Mouse (Mus musculus): ENCODE data around the gene Limd1. TPM values are rescaled to one million over a fixed set of nuclear protein-coding genes. Genes with fewer than 3 reads are reported as not detected.

Gene Limd1
- polyA plus RNA-seq, 1 experiment from 2014 or later, result 48.8 TPM

DNA sequence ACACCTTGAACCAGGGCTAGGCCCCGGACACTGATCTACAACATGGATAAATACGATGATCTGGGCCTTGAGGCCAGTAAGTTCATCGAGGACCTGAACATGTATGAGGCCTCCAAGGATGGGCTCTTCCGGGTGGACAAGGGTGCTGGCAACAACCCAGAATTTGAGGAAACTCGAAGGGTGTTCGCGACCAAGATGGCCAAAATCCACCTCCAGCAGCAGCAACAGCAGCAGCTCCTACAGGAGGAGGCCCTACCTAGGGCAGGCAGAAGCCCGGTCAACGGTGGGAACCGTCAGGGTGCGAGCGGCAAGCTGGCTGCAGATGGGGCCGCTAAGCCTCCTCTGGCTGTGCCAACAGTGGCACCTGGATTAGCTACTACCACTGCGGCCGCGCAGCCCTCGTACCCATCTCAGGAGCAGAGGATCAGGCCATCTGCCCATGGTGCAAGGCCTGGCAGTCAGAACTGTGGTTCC lies 727 bp downstream of the Limd1 start:
- WGBS, result 10% methylated on average over 17 of the region's 17 CpGs
- H3K4me2 ChIP-seq (ENCODE audit: low read depth, low read length), result peak overlapping the region; percentile 92
- H3K36me3 ChIP-seq (ENCODE audit: control insufficient read depth, insufficient read depth, low read length), result no peaks in the 10 kb centered on the region
- H3K9me3 ChIP-seq (replicated peaks; ENCODE audit: control insufficient read depth, low read length), result no peaks in the 10 kb centered on the region
- peak overlapping the region; percentile 91 for H3K27ac ChIP-seq (ENCODE audit: low read length)
- H3K4me1 ChIP-seq (ENCODE audit: control insufficient read depth, insufficient read depth, low read length), result peaks cover 43% of the 10 kb centered on the region
- H3K9ac ChIP-seq (ENCODE audit: low read length), result peak overlapping the region; percentile 87
- H3K27me3 ChIP-seq (ENCODE audit: control insufficient read depth, insufficient read depth, low read length), result no peaks in the 10 kb centered on the region
- peak overlapping the region; percentile 80 for H3K4me3 ChIP-seq (replicated peaks; ENCODE audit: low read length)
- 0 out of 2 replicates have a peak, but pooled peaks have one; percentile 19 for ATAC-seq (ENCODE audit: insufficient read depth, low FRiP score)

DNA sequence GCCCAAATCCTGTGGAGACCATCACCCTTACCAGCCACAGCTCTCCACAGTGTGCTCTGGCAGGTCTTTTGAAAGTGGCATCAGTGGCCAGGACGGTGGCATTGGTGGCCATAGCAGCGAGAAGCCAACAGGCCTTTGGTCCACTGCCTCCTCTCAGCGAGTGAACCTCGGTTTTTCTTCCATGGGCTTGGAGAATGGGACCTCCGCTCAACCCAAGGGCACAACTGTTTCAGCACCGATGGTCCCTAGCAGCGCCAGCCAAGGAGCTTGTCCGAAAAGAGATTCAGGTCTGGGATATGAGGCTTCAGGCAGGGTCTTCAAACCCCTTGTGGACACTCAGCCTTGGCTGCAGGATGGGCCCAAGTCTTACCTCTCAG lies 1.4 kb downstream of the Limd1 start:
- WGBS, result 82% methylated on average over 8 of the region's 8 CpGs
- peak overlapping the region; percentile 92 for H3K4me2 ChIP-seq (ENCODE audit: low read depth, low read length)
- no peaks in the 10 kb centered on the region for H3K27me3 ChIP-seq (ENCODE audit: control insufficient read depth, insufficient read depth, low read length)
- H3K9me3 ChIP-seq (replicated peaks; ENCODE audit: control insufficient read depth, low read length), result no peaks in the 10 kb centered on the region
- no peak for ATAC-seq (ENCODE audit: insufficient read depth, low FRiP score)
- H3K9ac ChIP-seq (ENCODE audit: low read length), result peak overlapping the region; percentile 87
- H3K27ac ChIP-seq (ENCODE audit: low read length), result no peak overlapping the region
- H3K4me3 ChIP-seq (replicated peaks; ENCODE audit: low read length), result peak overlapping the region; percentile 80
- H3K36me3 ChIP-seq (ENCODE audit: control insufficient read depth, insufficient read depth, low read length), result no peaks in the 10 kb centered on the region
- H3K4me1 ChIP-seq (ENCODE audit: control insufficient read depth, insufficient read depth, low read length), result peaks cover 43% of the 10 kb centered on the region

DNA sequence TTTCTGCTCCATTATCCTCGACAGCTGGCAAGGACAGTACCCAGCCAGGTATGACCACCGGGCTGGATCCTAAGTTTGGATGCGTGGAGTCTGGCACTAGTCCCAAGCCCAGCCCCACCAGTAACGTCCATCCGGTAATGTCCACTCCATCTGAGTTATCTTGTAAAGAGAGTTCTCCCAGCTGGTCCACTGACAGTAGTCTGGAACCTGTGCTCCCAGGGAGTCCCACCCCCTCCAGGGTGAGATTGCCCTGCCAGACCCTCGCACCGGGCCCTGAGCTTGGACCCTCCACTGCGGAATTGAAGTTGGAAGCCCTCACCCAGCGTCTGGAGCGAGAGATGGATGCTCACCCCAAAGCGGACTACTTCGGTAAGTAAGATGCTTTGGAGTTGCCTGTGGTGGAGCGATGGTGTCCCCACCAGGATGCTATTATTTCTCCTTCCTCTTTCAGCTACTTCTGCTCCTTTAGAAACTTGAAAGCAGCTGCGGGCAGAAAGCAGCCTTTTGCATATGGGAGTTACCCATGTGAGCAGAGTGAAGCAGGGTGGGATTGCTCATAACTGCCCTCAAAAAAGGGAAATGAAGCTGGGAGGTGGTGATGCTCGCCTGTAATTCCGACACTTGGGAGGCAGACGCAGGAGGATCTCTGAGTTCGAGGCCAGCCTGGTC lies 1.9 kb downstream of the Limd1 start:
- H3K9me3 ChIP-seq (replicated peaks; ENCODE audit: control insufficient read depth, low read length), result no peaks in the 10 kb centered on the region
- ATAC-seq (ENCODE audit: insufficient read depth, low FRiP score), result no peak
- H3K36me3 ChIP-seq (ENCODE audit: control insufficient read depth, insufficient read depth, low read length), result no peaks in the 10 kb centered on the region
- H3K9ac ChIP-seq (ENCODE audit: low read length), result peak overlapping the region; percentile 87
- peak overlapping the region; percentile 92 for H3K4me2 ChIP-seq (ENCODE audit: low read depth, low read length)
- peak overlapping the region; percentile 80 for H3K4me3 ChIP-seq (replicated peaks; ENCODE audit: low read length)
- no peaks in the 10 kb centered on the region for H3K27me3 ChIP-seq (ENCODE audit: control insufficient read depth, insufficient read depth, low read length)
- 54% methylated on average over 18 of the region's 18 CpGs for WGBS
- H3K4me1 ChIP-seq (ENCODE audit: control insufficient read depth, insufficient read depth, low read length), result peaks cover 43% of the 10 kb centered on the region
- H3K27ac ChIP-seq (ENCODE audit: low read length), result no peak overlapping the region

DNA sequence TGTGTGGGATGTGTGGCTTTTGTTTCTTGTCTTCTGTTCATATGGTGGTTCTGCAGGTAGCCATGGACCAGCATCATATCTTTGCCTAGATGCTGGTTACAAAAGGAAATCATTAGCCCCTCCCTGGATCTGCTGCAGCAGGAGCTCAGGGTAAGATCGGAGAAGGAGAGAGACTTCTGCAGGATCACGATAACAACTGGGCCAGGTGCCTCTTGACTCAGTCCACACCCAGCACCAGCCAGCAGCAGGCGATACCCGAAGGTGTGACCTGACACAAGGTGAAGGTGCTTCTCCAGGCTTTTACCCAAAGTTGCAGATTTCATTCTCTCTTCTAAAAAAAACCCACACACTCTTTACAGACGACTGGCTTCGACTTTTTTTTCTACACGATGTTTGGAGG lies 2.6 kb downstream of the Limd1 start:
- no peak for ATAC-seq (ENCODE audit: insufficient read depth, low FRiP score)
- no peak overlapping the region for H3K27ac ChIP-seq (ENCODE audit: low read length)
- peak overlapping the region; percentile 80 for H3K4me3 ChIP-seq (replicated peaks; ENCODE audit: low read length)
- no peaks in the 10 kb centered on the region for H3K27me3 ChIP-seq (ENCODE audit: control insufficient read depth, insufficient read depth, low read length)
- H3K4me1 ChIP-seq (ENCODE audit: control insufficient read depth, insufficient read depth, low read length), result peaks cover 43% of the 10 kb centered on the region
- peak overlapping the region; percentile 92 for H3K4me2 ChIP-seq (ENCODE audit: low read depth, low read length)
- H3K9me3 ChIP-seq (replicated peaks; ENCODE audit: control insufficient read depth, low read length), result no peaks in the 10 kb centered on the region
- WGBS, result 29% methylated on average over 7 of the region's 7 CpGs
- no peaks in the 10 kb centered on the region for H3K36me3 ChIP-seq (ENCODE audit: control insufficient read depth, insufficient read depth, low read length)
- peak overlapping the region; percentile 87; the same call in 1 of the 2 replicates for H3K9ac ChIP-seq (ENCODE audit: low read length)

DNA sequence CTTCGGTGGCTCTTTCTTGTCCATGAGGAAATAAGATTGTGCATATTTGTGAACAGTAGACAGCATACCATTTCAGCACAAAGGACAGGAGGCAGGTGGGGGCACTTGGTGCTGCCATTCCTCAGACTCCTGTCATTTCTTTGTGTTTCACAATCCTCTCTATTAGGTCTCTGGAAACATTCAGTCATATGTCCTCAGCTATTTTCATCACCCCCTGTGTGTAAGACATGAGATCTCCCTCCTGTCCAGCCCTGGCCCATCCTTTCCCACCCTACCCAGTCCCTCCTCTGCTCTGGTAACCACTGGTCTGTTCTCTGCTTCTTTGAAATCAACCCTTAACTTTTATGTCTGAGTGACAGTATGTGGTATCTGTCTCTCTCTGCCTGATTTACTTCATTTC lies 5.1 kb downstream of the Limd1 start:
- 80% methylated on average over 1 of the region's 1 CpGs for WGBS
- Histone ChIP-seq H3K9me3 (replicated peaks; ENCODE audit: control insufficient read depth, low read length) (no peaks in the 10 kb centered on the region), H3K9ac (ENCODE audit: low read length) (no peak overlapping the region), H3K4me2 (ENCODE audit: low read depth, low read length) (no peak overlapping the region), H3K27me3 (ENCODE audit: control insufficient read depth, insufficient read depth, low read length) (no peaks in the 10 kb centered on the region), H3K4me3 (replicated peaks; ENCODE audit: low read length) (no peak overlapping the region), H3K36me3 (ENCODE audit: control insufficient read depth, insufficient read depth, low read length) (no peaks in the 10 kb centered on the region), H3K4me1 (ENCODE audit: control insufficient read depth, insufficient read depth, low read length) (peaks cover 53% of the 10 kb centered on the region), H3K27ac (ENCODE audit: low read length) (no peak overlapping the region)
- no peak for ATAC-seq (ENCODE audit: insufficient read depth, low FRiP score)

DNA sequence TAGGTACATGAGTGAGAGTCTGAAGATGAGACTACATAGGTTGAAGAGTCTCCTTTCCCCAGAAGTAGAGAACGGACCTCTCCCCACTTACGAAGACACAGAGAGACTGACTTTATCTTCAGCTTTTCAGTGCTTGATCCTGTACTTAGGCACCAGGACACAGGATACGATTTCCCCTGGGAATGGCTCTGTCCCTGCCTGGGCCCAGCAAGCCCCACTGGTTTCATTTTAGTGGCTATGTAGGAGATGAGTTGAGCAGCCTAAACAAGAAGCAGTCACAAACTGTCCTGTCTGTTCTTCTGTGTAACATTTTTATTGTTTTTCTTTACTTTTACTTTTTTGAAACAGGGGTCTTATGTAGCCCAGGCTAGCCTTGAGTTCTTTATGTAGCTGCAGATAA lies 6.3 kb downstream of the Limd1 start:
- H3K27ac ChIP-seq (ENCODE audit: low read length), result no peak overlapping the region
- no peak overlapping the region for H3K9ac ChIP-seq (ENCODE audit: low read length)
- no peak overlapping the region for H3K4me3 ChIP-seq (replicated peaks; ENCODE audit: low read length)
- ATAC-seq (ENCODE audit: insufficient read depth, low FRiP score), result no peak
- H3K4me2 ChIP-seq (ENCODE audit: low read depth, low read length), result no peak overlapping the region
- 90% methylated on average over 3 of the region's 3 CpGs for WGBS
- H3K36me3 ChIP-seq (ENCODE audit: control insufficient read depth, insufficient read depth, low read length), result no peaks in the 10 kb centered on the region
- no peaks in the 10 kb centered on the region for H3K9me3 ChIP-seq (replicated peaks; ENCODE audit: control insufficient read depth, low read length)
- H3K27me3 ChIP-seq (ENCODE audit: control insufficient read depth, insufficient read depth, low read length), result no peaks in the 10 kb centered on the region
- peaks cover 60% of the 10 kb centered on the region for H3K4me1 ChIP-seq (ENCODE audit: control insufficient read depth, insufficient read depth, low read length)

DNA sequence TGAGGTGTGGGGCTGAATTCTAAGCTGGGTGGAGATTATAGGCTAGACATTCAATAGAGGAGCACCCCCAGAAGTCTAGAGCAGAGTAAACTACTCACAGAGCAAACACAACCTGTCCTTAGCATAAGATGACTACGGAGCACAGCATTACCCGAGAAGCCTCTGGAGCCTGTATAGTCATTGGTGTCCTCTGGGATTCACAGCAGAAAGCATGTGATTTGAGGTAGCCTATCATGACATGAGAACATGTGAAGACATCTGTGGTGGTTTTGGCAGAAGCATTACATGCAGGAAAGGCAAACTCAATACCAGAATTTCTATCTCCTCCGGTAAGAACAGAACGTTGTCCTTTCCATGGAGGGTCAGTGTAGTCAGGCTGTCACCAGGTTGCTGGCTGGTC lies 7.1 kb downstream of the Limd1 start:
- H3K27ac ChIP-seq (ENCODE audit: low read length), result no peak overlapping the region
- peaks cover 60% of the 10 kb centered on the region for H3K4me1 ChIP-seq (ENCODE audit: control insufficient read depth, insufficient read depth, low read length)
- no peak for ATAC-seq (ENCODE audit: insufficient read depth, low FRiP score)
- H3K4me3 ChIP-seq (replicated peaks; ENCODE audit: low read length), result no peak overlapping the region
- H3K9me3 ChIP-seq (replicated peaks; ENCODE audit: control insufficient read depth, low read length), result no peaks in the 10 kb centered on the region
- no peaks in the 10 kb centered on the region for H3K36me3 ChIP-seq (ENCODE audit: control insufficient read depth, insufficient read depth, low read length)
- H3K4me2 ChIP-seq (ENCODE audit: low read depth, low read length), result no peak overlapping the region
- 85% methylated on average over 4 of the region's 4 CpGs for WGBS
- H3K27me3 ChIP-seq (ENCODE audit: control insufficient read depth, insufficient read depth, low read length), result no peaks in the 10 kb centered on the region
- H3K9ac ChIP-seq (ENCODE audit: low read length), result no peak overlapping the region

DNA sequence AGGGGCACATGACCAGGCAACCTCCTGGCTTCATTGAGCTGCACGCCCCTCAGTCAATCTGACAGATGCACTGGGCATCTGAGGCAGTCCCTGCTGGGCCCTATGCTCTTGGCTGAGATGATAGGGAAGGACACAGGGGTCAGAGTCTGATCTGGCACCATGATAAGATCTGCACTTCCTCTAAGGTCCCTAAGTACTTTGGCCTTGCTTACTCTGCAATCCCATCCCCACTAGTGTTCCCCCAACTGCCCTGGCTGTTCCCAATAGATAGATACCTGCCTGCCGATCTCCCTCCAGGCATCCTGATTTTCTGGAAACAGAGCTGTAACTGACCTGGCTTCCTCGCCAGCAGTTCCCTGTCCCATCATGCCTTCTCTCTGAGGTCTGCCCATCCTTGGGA lies 8.1 kb downstream of the Limd1 start:
- Histone ChIP-seq H3K4me1 (ENCODE audit: control insufficient read depth, insufficient read depth, low read length) (peaks cover 59% of the 10 kb centered on the region), H3K27me3 (ENCODE audit: control insufficient read depth, insufficient read depth, low read length) (no peaks in the 10 kb centered on the region), H3K27ac (ENCODE audit: low read length) (no peak overlapping the region), H3K36me3 (ENCODE audit: control insufficient read depth, insufficient read depth, low read length) (no peaks in the 10 kb centered on the region), H3K9ac (ENCODE audit: low read length) (no peak overlapping the region), H3K4me3 (replicated peaks; ENCODE audit: low read length) (no peak overlapping the region), H3K9me3 (replicated peaks; ENCODE audit: control insufficient read depth, low read length) (no peaks in the 10 kb centered on the region), H3K4me2 (ENCODE audit: low read depth, low read length) (no peak overlapping the region)
- WGBS, result 58% methylated on average over 3 of the region's 3 CpGs
- ATAC-seq (ENCODE audit: insufficient read depth, low FRiP score), result no peak

DNA sequence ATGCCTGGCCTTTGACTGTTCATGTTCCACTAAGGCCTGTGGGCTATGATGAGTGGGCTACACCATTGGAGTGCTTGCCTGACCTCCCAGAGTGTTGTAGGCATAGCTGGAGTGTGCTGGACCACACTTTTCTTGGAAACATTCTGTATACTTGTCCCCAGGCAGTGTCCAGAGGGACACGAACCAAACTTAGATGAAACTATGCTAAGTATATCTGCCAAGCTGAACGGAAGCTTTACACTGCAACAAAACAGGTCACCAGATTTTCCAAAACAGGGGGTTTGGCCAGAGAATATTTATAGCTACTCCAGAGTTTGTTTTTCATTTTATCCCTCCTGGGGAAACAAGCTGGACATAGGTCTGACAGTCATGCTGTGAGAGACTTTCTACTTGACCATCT lies 10.6 kb downstream of the Limd1 start:
- H3K4me3 ChIP-seq (replicated peaks; ENCODE audit: low read length), result no peak overlapping the region
- H3K9me3 ChIP-seq (replicated peaks; ENCODE audit: control insufficient read depth, low read length), result no peaks in the 10 kb centered on the region
- 67% methylated on average over 2 of the region's 2 CpGs for WGBS
- no peak for ATAC-seq (ENCODE audit: insufficient read depth, low FRiP score)
- H3K4me1 ChIP-seq (ENCODE audit: control insufficient read depth, insufficient read depth, low read length), result peaks cover 57% of the 10 kb centered on the region
- H3K27me3 ChIP-seq (ENCODE audit: control insufficient read depth, insufficient read depth, low read length), result no peaks in the 10 kb centered on the region
- H3K27ac ChIP-seq (ENCODE audit: low read length), result peak overlapping the region; percentile 26; the same call in 1 of the 2 replicates
- no peak overlapping the region for H3K9ac ChIP-seq (ENCODE audit: low read length)
- H3K4me2 ChIP-seq (ENCODE audit: low read depth, low read length), result no peak overlapping the region
- no peaks in the 10 kb centered on the region for H3K36me3 ChIP-seq (ENCODE audit: control insufficient read depth, insufficient read depth, low read length)
